Mouse (Mus musculus) Patski (cell line): ENCODE results near the gene Abca17. TPM values are rescaled to one million over a fixed set of nuclear protein-coding genes. Genes with fewer than 3 reads are reported as not detected.

Source experiments
- ATAC-seq: fragments of 100-300 bp; one replicate; pipeline ENCODE4 v1.8.0; 2021
- CTCF ChIA-PET: fragments of 350-600 bp; sonication (Branson Sonifier 250); formaldehyde crosslinking; loops from one replicate; lab custom pipeline; 2022; ENCODE audit warnings: inconsistent platforms; lab: Charles Lee
- POLR2A ChIA-PET: fragments of 350-600 bp; sonication (Branson Sonifier 250); formaldehyde crosslinking; loops from one replicate; lab custom pipeline; 2022; ENCODE audit warnings: antibody characterized with exemption, inconsistent platforms; lab: Charles Lee
- DNase-seq: peaks from one replicate; pipeline ENCODE4 v3.0.0-alpha.2; 2011; ENCODE audit warnings: low read depth, low spot score
- H3K27me3 ChIP-seq: fragments of 371-371 bp; one replicate; pipeline ENCODE4 v1.5.1; 2021
- CTCF ChIP-seq: fragments of 100-300 bp; IDR thresholded peaks from one replicate; pipeline ENCODE4 v1.5.1; 2021
- in situ Hi-C: fragments of 300-500 bp; cut with MboI; formaldehyde crosslinking; loops from 3 replicates; pipeline ENCODE4 v1.11.1; 2018; ENCODE audit warnings: low pct_unique_long_range_greater_than_20kb, mixed read lengths
- polyA plus RNA-seq: library from polyadenylated mRNA; unstranded; gene quantifications from one replicate; pipeline ENCODE4 v1.2.3, GENCODE M21; 2021

Gene Abca17
- polyA plus RNA-seq: 0.08 TPM

DNA sequence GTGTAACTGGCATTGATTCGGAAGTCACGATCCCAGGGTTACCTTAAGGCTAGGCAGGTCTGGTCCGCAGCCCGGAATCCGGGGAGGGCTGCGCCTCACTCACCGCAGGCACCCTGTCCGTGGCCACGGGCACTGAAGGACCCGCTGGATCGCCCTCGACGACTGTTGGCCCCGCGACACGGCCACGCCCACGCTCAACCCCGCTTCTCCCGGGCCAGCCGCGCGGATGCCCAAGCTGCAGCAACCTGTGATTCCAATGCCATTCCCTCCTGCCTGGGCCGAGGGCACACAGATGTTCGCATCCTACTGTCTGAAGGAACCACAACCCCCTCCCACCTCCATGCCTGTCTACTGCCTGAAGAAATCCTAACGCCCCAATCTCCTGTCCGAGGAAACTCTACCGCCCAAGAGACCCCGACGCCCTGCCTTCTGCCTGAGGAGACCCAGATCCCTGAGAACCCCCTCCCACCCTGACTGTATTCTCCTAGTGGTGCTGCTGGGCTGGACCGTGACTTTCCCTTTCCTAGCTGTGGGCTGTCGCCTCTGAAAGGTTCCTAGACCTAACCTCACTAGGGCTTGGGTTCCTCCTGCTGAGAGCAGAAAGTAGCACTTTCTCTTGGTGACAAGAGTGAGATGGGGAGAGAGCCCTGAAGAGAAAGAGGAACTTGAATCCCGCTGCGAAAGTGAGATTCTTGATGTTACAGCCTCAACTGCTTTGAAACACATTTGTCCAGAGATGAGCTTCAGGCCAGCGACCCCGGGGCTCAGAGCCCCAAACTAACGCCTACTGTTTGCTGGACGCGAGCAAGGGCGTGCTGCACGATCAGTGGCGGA is at the start of gene Abca17:
TSS of gene Abca17 (minus strand) at position 143 of the 834 bp plus-strand sequence.
- POLR2A ChIA-PET: no interaction called here
- H3K27me3 ChIP-seq: peaks cover 5% of the 10 kb centered on the region
- no peak for DNase-seq
- ATAC-seq: no peak
- no peak for TF ChIP-seq CTCF
- CTCF ChIA-PET: interaction anchor here (0.9 to 1.3 kb wide), 6 partner anchors 15 to 99 kb away, joined by 3 to 5 read pairs (median 4); no protein-coding TSS in a partner anchor
- in situ Hi-C loops: no loop called here

DNA sequence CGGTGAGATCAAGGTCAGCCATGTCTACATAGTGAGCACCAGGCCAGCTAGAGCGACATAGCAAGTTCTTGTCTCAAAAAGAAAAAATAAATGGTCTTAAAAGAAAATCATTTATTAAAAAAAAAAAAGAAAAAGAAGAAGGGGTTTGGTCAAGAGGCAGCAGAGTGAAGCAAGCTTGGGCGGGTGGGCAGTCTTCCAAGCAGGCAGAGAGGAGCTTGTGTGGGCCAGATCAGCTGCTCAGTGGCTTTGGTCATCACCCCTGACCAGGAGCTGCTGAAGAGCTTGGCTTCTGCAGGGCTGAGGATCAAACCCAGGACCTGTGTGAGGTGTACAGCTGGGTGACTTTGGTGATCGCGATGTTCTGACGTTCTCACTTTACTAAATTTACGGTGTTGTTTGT is 43.6 kb upstream of the Abca17 start:
- CTCF ChIA-PET: interaction anchor here (0.7 kb wide), 1 partner anchor 34 kb away, joined by 3 read pairs; no protein-coding TSS in a partner anchor
- in situ Hi-C loops: no loop called here
- no peak for ATAC-seq
- TF ChIP-seq CTCF: no peak
- no peak for DNase-seq
- no peaks in the 10 kb centered on the region for H3K27me3 ChIP-seq
- POLR2A ChIA-PET: no interaction called here

DNA sequence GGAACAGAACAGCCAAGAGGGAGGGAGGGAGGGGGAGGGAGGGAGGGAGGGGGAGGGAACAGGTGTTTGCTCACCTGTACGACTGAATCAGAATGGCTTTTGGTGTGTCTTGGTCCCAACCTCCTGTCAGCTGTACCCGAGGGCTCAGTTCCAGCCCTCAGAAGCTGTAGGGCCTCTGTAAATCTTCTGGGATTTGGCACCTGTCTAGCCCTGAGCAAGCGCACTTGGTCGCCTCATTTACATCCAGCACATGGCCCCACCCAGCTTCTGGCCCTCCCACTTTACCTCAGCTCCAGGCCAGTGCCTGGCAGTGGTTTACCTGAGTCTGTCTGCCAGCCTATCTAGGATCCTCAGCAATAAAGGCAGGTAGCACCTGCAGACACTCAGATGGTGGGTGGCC is 42.7 kb upstream of the Abca17 start:
- in situ Hi-C loops: no loop called here
- no peaks in the 10 kb centered on the region for H3K27me3 ChIP-seq
- ChIA-PET POLR2A (no interaction called here), CTCF (interaction anchor here (1.2 kb wide), 1 partner anchor 20 kb away, joined by 3 read pairs; no protein-coding TSS in a partner anchor)
- no peak for DNase-seq
- no peak for ATAC-seq
- no peak for TF ChIP-seq CTCF

DNA sequence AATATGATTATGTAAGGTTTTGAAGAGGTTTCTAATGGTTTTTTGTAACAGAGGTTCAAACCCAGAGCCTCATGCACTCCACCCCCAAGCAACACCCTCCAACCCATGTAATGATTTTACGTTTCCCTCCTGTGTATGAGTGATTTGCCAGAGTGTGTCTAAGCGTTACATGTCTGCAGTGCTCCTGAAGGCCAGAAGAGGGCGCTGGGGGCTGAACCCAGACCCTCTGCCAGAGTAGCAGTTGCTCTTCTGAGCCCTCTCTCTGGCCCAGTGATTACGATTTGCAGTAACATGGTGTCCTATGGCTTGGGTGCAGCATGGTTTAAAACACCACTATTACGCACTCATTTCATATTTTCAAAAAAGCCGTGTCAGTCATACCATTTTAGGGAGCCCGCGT is 40.3 kb upstream of the Abca17 start:
- H3K27me3 ChIP-seq: no peaks in the 10 kb centered on the region
- TF ChIP-seq CTCF: no peak
- no peak for DNase-seq
- ATAC-seq: no peak
- ChIA-PET POLR2A (no interaction called here), CTCF (interaction anchor here (1.2 kb wide), 1 partner anchor 9 kb away, joined by 3 read pairs; no protein-coding TSS in a partner anchor)
- in situ Hi-C loops: no loop called here

DNA sequence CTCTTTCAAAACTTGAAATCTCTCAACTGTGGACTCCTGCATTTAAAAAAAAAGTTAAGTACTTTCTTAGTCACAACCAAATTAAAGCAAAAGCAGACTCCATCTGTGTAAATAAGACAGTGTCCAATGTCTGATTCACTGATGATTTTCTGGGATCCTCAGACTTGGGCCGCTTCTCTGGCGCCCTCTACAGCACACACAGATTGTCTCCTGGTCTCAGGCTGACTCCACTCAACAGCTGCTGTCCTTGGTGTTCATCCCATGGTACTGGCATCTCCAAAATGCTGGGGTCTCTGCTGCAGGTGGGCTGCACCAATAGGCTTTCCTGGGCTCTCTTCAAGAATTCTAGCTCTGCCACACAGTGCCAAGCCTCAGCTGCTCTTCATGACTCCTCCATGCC is 39.0 kb upstream of the Abca17 start:
- H3K27me3 ChIP-seq: no peaks in the 10 kb centered on the region
- no peak for TF ChIP-seq CTCF
- ChIA-PET POLR2A (no interaction called here), CTCF (interaction anchor here (0.7 to 1.2 kb wide), 5 partner anchors 10 to 216 kb away, joined by 3 to 4 read pairs (median 3); no protein-coding TSS in a partner anchor)
- in situ Hi-C loops: loop anchor here (10.0 kb wide), 1 partner anchor 215 kb away; no protein-coding TSS in a partner anchor
- DNase-seq (no peak), ATAC-seq (no peak)

DNA sequence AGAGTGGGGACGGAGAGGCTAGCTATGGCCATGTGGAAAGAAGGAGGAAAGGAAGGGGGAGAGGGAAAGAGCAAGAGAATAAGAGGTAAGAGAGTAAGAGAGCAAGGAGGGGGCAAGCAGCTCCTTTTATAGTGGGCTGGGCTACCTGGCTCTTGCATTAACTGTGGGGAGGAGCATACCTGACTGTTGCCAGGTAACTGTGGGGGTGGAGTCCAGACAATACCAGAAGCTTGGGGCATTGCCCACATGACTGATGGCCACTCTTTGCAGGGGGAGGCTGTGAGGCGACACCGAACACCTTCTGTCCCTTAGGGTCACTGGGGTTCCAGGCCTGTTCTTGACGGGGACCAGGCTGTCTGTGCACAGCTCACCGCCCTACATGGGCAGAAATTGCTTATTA is 37.8 kb upstream of the Abca17 start:
- TF ChIP-seq CTCF: no peak
- in situ Hi-C loops: loop anchor here (10.0 kb wide), 1 partner anchor 214 kb away; no protein-coding TSS in a partner anchor
- ATAC-seq: no peak
- POLR2A ChIA-PET: no interaction called here
- H3K27me3 ChIP-seq: no peaks in the 10 kb centered on the region
- CTCF ChIA-PET: interaction anchor here (0.9 to 1.2 kb wide), 2 partner anchors 13 to 14 kb away, joined by 3 to 4 read pairs; no protein-coding TSS in a partner anchor
- DNase-seq: no peak

DNA sequence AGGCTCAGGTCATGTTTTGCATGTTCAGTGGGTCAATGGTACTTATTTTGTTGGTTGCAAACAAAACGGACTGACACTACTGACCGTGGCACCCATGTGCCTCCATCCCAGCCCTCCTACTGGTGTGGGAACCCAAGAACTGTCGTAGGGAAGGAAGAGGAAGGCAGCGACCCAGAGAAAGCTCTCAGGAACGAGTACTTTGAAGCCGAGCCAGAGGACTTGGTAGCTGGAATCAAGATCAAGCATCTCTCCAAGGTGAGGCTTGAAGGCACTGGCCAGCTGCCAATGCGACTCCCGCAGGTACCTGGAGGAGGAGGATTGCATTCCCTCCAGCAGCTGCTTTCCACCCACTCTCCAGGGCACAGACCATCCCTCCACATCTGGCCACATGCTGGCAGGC is 32.9 kb upstream of the Abca17 start:
- POLR2A ChIA-PET: no interaction called here

DNA sequence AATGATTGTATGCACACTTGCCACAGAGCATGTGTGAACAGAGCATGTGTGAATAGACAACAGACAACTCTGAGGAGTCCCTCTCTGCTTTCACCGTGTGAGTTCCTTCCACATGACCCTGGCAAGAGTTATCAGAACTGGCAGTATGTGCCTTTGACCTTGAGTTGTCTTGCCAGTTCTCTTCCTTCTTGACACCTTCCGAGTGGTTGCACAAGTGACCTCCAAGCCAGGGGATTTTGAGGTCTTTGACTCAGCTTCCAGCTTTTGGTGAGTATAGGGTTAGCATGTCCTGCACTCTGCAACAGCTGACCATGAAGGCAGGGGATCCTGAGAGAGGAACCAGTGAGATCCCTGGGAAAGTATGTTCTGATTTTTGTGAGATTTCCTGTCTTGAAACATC is 27.6 kb upstream of the Abca17 start:
- no peak for TF ChIP-seq CTCF
- no peak for DNase-seq
- ChIA-PET POLR2A (no interaction called here), CTCF (interaction anchor here (1.6 kb wide), 1 partner anchor 12 kb away, joined by 4 read pairs; no protein-coding TSS in a partner anchor)
- ATAC-seq: no peak
- in situ Hi-C loops: no loop called here
- no peaks in the 10 kb centered on the region for H3K27me3 ChIP-seq

More for the DNA sequence above, 32.9 kb upstream of the Abca17 start:
- H3K27me3 ChIP-seq: no peaks in the 10 kb centered on the region
- ATAC-seq (no peak), DNase-seq (no peak)
- in situ Hi-C loops: loop anchor here (10.0 kb wide), 1 partner anchor 209 kb away; no protein-coding TSS in a partner anchor
- CTCF ChIA-PET: interaction anchor here (1.9 kb wide), 1 partner anchor 18 kb away, joined by 6 read pairs; no protein-coding TSS in a partner anchor
- no peak for TF ChIP-seq CTCF

DNA sequence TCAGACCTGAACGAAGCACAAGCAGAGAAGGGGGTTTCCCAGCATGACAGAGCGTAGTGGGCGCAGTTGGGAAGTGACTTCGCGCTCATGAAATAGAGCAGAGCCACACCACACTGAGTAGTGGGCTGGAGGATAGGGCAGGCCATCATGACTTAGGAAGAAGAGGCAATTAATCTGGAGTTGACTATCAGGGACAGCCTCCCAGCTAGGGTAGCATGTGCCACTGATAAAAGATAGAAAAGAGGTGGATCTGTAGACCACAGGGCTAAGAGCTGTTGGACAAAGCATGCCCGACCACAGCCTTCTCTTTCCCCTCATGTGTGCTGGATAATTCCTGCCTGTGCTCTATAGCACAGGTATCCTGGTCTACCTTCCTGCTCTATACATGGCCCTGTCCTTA is 25.0 kb upstream of the Abca17 start:
- H3K27me3 ChIP-seq: no peaks in the 10 kb centered on the region
- DNase-seq (no peak), ATAC-seq (no peak)
- TF ChIP-seq CTCF: no peak
- in situ Hi-C loops: no loop called here
- ChIA-PET POLR2A (no interaction called here), CTCF (no interaction called here)

DNA sequence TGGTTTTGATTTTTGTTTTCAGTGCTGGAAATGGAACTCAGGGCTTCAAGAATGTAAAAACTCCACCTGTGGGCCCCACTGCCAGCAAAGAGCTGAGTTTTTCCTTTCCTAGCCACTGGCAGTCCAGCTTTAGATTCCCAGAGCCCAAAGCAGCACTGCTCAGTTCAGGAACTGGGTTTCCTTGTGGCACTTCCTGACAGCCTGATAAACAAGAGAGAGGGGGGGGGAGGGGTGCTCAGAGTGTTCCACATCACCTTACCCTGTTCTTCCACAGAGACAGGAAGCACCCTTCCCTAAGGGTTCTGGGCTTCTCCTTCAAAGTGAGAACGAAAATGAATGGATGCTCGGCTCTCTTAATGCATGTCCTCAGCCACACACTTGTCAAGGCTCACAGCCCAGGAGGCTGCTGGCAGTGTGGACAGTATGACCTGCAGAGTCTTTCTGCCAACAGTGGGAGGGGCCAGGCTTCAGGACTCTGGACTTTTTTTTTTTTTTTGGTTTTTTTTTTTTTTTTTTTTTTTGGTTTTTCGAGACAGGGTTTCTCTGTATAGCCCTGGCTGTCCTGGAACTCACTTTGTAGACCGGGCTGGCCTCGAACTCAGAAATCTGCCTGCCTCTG is 24.3 kb upstream of the Abca17 start:
- DNase-seq (no peak), ATAC-seq (no peak)
- ChIA-PET POLR2A (no interaction called here), CTCF (interaction anchor here (1.1 to 1.4 kb wide), 3 partner anchors 11 to 23 kb away, joined by 3 to 4 read pairs (median 3); partner anchors contain the start of gene Abca3)
- in situ Hi-C loops: no loop called here
- TF ChIP-seq CTCF: no peak
- no peaks in the 10 kb centered on the region for H3K27me3 ChIP-seq
